Mouse (Mus musculus) heart, adult 2 months (tissue): ENCODE results near the gene Daxx.

ENCODE experiments used
- CTCF ChIP-seq: fragments of 200-600 bp; IDR thresholded peaks from 2 replicates; pipeline ENCODE4 v1.8.1; 2022; ENCODE audit warnings: antibody characterized with exemption, mild to moderate bottlenecking, moderate library complexity
- EP300 ChIP-seq: fragments of 200-500 bp; IDR thresholded peaks from 2 replicates; pipeline ENCODE4 v1.6.1; 2011; ENCODE audit warnings: low read depth, low read length, control low read depth; ENCODE audit not compliant: insufficient read depth

- no peak for TF ChIP-seq EP300
- no peak for TF ChIP-seq CTCF
Observed at GRCm38 (mm10) chr17:33901653-33902052, 7.6 kb upstream of the Daxx start.
